Mouse (Mus musculus) brown adipose tissue, adult 24 weeks (tissue): ENCODE data around the gene Dph7. TPM values are rescaled to one million over a fixed set of nuclear protein-coding genes. Genes with fewer than 3 reads are reported as not detected.
A peak's percentile ranks its signal among the peaks of the same experiment; 100 is the strongest.
"Not testable (repeated sequence)": the region's sequence is repeated elsewhere in the genome, so short reads cannot be mapped to it uniquely, and the experiment has no call there.

Experiments used
- H3K27ac ChIP-seq: fragments of 200-500 bp; replicated peaks from 2 replicates; pipeline ENCODE4 v1.5.1; 2012; ENCODE audit warnings: low read depth, mild to moderate bottlenecking, low read length
- H3K4me1 ChIP-seq: fragments of 200-500 bp; 2 replicates; pipeline ENCODE4 v1.6.1; 2012; ENCODE audit warnings: low read length, mixed read lengths; ENCODE audit not compliant: control insufficient read depth, insufficient read depth, insufficient read length
- H3K4me3 ChIP-seq: fragments of 200-500 bp; 2 replicates; pipeline ENCODE4 v1.5.1; 2012; ENCODE audit warnings: low read depth, mild to moderate bottlenecking, low read length, moderate library complexity; ENCODE audit not compliant: insufficient read depth
- polyA plus RNA-seq: library from polyadenylated mRNA; stranded (reverse); fragments of >200 nt; gene quantifications from 2 replicates; pipeline ENCODE4 v1.2.4, GENCODE M21; 2012; ENCODE audit not compliant: missing spikeins, insufficient read depth, insufficient read length

The Dph7 gene
- polyA plus RNA-seq, 1 experiment, result 6.0 TPM

DNA sequence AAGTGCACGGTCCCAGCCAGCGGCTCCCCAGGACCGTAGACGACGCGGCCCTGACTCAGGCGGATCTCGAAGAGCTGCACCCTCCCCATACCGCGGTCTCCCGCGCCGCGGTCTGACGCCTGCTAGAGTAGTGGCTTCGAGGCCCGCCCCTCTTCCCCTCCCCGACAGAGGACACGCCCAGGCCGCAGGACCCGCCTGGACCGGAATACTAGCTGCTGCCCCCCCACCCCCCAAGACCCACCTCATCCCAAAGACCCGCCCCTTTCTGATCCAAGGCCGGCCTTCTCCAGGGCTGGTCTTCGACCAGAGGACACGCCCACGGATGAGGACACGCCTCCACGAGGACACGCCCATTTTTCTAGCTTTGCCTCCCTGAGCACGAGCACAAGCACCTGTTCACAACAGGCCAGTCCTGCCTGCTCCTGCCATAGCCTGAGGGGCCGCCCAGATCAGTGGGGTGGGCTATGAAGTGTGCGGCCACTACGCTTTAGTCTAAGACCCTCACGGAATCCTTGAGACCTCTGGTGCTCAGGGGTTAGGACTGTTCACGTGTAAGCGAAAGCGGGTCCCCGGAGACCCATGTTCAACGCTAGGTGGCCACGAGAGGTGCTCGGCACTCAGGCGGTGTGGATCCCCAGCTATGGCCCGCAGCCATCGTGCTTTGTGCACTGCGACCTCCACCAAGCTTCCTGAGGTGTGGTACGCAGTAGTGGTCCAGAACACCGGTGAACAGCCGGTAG, 27.0 kb upstream of the Dph7 start, which contains the start of gene Arrdc1:
TSS of gene Arrdc1 (minus strand) at position 196 of the 740 bp plus-strand sequence.
- Histone ChIP-seq H3K27ac (peak within 1 kb of the TSS; percentile 35; the same call in 1 of the 2 replicates), H3K4me3 (peak within 1 kb of the TSS; percentile 86), H3K4me1 (peaks cover 7% of the 10 kb centered on the region)

DNA sequence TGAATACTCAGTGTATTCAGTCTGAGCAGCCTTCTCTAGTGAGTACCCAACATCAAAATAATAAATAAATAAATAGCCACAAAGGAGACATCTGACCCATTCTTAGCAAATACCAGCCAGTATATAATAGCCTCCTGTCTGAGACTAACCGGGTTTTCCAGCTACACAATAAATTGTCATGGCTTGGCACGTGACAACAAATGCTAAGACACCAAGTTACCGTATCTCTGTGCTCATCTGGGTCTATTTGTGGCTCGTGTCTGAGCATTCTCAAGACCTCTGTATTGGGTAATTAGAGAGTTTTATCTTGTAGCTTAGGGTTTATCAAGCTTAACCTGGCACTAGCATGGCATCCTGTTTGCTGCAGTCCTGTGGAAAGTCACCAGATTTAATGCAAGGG, 20.1 kb upstream of the Dph7 start:
- H3K4me3 ChIP-seq, result no peak overlapping the region
- no peak overlapping the region for H3K27ac ChIP-seq
- H3K4me1 ChIP-seq, result no peaks in the 10 kb centered on the region

DNA sequence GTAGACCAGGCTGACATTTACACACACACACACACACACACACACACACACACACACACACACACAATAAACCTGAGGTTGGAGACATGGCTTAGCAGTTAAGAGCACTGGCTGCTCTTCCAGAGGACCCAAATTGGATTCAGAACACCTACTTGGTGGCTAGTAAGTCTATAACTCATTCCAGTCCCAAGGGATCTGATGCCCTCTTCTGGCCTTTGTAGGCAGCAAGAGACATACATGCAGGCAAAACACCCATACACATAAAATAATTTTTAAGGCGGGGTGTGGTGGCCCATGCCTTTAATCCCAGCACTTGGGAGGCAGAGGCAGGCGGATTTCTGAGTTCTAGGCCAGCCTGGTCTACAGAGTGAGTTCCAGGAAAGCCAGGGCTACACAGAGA, 17.9 kb upstream of the Dph7 start:
- not testable (repeated sequence) for H3K27ac ChIP-seq, H3K4me3 ChIP-seq, H3K4me1 ChIP-seq

DNA sequence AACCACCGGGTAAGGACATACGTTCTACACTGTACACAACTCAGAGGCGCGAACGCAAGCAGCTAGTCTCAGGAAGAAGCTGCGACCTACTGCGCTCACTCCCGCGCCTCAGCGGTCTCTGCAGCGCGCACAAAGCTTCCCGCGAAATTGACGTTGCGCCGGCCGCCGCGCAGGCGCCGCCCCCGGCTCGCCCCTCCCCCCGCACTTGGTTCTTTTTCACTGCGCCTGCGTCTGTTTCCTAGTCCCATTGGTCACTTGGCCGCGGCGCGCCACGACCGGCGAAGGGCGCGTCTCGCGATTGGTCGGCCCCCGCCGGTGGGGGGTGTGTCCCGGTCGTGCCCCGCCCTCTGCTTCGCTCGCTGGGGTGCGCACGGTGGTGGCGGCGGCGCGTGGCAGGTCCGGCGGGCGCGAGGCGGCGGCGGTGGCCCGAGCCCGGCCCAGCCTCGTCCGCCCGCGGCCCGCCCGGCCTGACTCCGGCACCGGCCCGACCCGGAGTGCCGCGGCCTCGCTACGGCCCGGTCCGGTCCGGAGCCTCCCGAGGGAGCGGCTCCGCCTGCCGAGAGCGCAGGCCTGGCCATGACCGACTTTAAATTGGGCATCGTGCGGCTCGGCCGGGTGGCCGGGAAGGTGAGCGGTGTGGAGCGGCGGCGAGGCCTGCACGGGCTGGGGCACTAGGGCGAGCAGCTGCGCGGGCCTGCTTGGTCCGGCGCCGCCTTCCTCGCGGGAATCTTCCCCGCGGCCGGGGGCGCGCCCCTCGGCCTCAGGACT, 12.6 kb upstream of the Dph7 start, which contains the start of gene Zmynd19:
TSS of gene Zmynd19 (plus strand) at position 372 of the 768 bp plus-strand sequence.
- Histone ChIP-seq H3K4me1 (0 out of 2 replicates have a peak, but pooled peaks cover 2% of the 10 kb centered on the region), H3K27ac (no peak within 1 kb of the TSS), H3K4me3 (peak within 1 kb of the TSS; percentile 82)

DNA sequence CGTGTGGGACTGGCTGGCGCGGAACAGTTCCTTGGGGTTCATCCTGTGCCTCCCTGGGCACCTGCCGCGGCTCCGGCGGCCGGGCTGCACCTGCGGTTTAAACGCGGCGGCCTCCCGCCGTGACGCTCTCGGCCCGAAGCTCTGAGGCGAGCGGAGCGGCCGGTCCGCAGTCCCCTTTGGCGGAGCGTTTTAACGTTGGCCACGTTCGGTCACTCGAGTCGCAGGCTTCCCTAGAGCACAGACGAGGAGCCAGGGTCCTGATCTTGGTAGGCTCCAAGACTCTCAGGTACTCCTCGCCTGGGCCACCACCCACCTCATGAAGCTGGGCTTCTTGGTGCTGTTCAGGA, 12.0 kb upstream of the Dph7 start:
- peak overlapping the region; percentile 82 for H3K4me3 ChIP-seq
- H3K4me1 ChIP-seq, result 0 out of 2 replicates have a peak, but pooled peaks cover 2% of the 10 kb centered on the region
- H3K27ac ChIP-seq, result no peak overlapping the region

DNA sequence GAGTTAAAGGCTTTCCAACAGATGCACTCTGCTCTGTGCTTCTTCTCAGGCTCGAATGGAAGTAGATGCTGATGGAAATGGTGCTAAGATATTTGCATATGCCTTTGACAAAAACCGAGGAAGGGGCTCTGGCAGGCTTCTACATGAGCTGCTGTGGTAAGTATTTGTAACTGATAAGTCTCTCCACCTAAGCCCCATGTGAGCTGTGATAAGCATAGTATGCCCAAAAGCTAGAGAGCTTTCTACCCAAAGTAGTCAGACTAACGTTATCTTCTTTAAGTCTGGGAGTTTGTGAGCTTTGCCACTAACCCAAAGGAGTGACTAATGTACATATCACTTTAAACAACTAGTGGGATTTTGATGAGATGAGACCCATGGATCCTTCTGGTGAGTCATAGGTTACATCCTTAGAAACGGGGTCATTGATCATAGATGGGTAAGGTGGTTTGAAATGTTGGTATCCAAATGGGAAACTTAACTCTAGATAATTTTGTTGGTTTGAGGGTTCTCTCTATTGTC, 9.6 kb upstream of the Dph7 start:
- H3K27ac ChIP-seq, result no peak overlapping the region
- 0 out of 2 replicates have a peak, but pooled peaks cover 2% of the 10 kb centered on the region for H3K4me1 ChIP-seq
- H3K4me3 ChIP-seq, result no peak overlapping the region

DNA sequence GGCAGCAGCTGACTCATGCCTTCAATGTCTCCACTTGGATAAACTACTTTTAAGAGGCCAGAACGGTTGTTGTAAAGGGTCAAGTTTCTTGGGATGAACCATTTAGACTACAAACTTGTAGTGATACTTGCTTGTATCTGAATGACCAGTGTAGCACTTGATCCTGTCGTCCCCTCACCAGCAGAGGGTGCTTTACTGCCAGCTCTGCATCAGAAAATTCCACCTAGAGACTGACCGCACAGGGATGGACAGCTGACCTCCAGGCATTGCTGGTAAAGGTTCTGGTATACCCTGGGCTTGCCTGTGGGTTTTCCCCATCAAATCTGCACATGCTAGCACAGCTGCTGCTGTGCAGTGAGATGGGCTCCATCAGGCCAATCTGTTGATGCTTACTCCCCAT, 1.3 kb upstream of the Dph7 start:
- Histone ChIP-seq H3K4me3 (no peak overlapping the region), H3K27ac (no peak overlapping the region), H3K4me1 (peaks cover 5% of the 10 kb centered on the region; the same call in 1 of the 2 replicates)

DNA sequence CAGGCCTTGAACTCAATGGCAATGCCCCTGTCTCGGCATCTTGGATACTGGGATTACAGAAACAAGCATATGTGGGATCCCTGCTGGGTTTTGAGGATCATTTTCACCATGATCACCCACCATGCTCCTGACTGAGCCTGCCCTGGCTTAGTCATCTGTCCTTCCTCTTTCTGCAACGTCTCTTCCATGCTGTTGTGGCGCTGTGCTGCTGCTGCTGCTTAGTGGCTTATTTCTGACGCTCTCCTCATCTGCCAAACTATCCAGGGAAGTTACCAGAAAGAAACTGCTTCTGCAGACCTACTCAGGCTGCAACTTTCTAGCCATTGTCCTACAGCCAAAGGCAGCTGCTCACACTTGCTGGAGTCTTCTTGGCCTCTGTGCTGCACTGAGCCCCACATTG, 8.2 kb downstream of the Dph7 start:
- no peak overlapping the region for H3K4me3 ChIP-seq
- H3K27ac ChIP-seq, result no peak overlapping the region
- H3K4me1 ChIP-seq, result peaks cover 3% of the 10 kb centered on the region; the same call in 1 of the 2 replicates

DNA sequence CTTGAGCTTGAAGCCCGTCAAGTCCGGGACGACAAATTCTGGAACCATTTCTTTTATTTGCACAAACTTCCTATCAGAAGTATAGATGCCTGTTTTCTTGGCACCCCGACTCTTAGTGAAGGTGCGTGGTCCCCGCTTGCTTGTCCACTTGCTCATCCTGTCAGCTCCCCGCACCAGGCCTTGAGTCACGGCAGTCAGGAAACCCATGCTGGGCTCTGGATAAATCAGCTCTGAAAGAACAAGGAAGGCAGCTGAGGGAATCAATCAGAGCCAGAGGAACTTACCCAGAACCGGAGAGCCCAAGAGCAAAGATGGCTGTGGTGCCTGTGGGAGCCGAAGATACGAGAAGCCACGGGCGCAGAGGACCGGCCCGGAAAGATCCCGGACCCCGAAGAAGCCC, 12.3 kb downstream of the Dph7 start:
- Histone ChIP-seq H3K27ac (peak overlapping the region; percentile 52), H3K4me3 (peak overlapping the region; percentile 81)
- H3K4me1 ChIP-seq, result not testable (repeated sequence)

DNA sequence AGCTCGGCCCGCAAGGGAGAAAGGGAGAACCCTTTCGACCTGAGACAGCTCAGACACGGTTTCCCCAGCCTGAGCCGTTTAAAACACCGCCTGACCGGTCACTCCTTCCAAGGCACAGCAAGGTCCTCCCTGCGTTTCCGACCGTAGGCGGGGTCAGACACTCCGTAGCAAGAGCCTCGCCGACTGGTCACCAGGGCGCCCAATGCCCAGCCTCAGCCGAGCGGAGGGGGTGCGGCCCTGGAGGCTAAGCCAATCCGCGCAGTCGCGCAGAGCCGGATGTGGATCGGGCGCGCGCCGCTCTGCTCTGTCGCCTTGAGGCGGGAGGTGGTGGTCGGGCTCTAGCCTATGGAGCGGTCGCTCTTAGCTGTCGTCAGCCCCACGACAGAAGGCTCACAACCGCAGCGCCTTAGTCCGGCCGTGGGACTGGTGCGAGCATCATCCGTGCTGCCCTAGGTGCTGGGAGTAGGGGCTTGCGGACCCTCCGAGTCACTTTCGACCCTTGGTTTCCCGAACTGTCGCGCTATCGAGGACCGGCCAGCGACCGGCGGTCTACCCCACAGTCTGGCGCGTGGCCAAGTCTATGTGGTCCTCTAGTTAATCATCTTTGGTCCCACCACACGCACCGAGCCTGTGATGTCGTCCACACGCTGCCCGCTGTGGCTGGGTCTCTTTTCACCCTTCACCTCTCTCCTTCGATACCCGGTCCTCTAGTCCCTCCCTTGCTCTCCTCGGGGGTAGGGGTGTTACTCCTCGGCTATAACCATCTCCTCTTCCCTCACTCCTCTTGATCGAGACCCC, 12.9 kb downstream of the Dph7 start, which contains the start of gene Mrpl41:
TSS of gene Mrpl41 (minus strand) at position 193 of the 798 bp plus-strand sequence.
- H3K4me1 ChIP-seq, result peaks cover 6% of the 10 kb centered on the region; the same call in 1 of the 2 replicates
- H3K27ac ChIP-seq, result peak within 1 kb of the TSS; percentile 66
- H3K4me3 ChIP-seq, result peak within 1 kb of the TSS; percentile 81

DNA sequence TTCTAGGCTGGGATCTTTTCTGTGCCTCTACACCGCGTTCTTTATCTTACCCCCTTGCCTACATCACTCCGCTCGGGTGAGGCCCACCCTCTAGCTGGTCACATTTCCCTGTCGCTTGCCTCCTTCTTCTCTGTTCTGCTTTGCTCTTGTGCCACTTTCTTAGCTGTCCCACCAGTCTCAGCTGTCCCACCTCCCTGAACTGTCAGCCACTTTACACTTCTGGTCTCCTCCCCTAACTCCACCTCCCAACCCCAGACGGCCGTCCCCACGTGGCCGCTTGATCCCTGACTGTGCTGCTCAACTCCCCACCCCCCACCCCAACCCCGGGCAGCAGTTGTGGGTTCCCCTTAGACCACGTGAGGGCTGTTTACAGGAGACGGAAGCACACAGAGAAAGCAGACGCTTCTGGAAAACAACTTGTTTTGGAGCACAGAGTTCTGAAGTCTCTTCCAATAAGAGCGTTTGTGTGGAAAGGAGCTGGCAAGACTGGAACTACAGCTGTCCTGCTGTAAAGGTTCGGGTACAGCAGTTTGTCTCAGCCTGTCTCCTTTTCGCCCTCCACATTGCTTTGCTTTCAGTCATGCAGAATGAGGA, 13.6 kb downstream of the Dph7 start, which contains the start of gene Pnpla7:
TSS of gene Pnpla7 (plus strand) at position 330 of the 594 bp plus-strand sequence.
- Histone ChIP-seq H3K4me3 (peak within 1 kb of the TSS; percentile 81), H3K27ac (peak within 1 kb of the TSS; percentile 66), H3K4me1 (peaks cover 6% of the 10 kb centered on the region; the same call in 1 of the 2 replicates)

DNA sequence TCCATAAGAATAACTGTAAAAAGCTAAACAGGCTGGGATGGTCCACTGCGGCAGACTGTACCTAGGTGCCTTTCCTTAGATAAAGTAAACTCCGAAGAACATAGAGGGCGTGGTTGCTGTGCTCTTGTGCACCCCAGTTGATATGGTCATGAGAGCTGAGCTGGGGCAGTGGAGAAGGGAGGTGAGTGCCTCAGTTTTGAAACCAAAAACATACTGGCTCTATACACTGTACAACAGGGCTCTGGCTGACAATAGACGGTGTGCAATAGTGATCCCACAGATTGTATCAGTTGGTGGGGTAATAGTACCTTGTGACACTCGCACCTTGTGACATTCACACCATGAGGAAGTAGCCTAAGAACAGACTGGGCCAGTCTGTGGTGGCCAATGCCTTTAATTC, 14.8 kb downstream of the Dph7 start:
- peaks cover 6% of the 10 kb centered on the region; the same call in 1 of the 2 replicates for H3K4me1 ChIP-seq
- H3K4me3 ChIP-seq, result no peak overlapping the region
- H3K27ac ChIP-seq, result no peak overlapping the region

DNA sequence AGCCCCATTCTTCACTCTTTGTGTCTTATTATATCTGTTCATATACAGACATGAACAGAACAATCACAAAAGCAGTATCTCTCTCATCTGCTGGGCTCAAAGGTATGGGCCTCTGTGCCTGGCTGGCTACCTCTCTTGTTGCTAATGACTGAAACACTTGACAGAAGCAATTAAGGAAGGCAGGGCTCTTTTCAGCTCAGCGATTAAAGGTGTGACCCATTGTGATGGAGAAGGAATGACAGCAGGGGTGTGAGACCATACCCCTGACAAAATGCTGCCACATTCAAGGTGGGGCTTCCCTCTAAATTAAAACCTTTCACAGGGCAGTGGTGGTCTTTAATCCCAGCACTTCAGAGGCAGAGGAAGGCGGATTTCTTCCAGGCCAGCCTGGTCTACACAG, 25.6 kb downstream of the Dph7 start:
- H3K4me1 ChIP-seq, result no peaks in the 10 kb centered on the region
- no peak overlapping the region for H3K4me3 ChIP-seq
- no peak overlapping the region for H3K27ac ChIP-seq

DNA sequence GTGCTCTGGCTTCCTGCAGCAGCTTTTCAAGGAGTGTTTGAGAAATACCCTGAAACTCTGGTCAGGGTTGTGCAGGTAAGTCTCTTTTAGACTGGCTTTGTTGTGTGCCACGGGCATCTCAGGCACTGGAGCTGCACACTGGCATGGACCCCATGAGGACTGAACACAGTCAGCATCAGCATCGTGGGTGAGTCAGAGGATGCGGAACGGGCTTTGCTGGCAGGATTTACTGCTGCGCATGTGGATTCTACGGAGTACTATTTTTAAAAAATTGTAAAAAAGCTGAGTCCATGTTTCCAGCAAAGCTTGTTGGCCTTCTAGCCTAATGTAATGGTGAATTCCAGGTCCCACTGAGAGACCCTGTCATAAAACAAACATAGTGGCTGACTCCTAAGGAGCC, 33.1 kb downstream of the Dph7 start:
- no peak overlapping the region for H3K4me3 ChIP-seq
- no peaks in the 10 kb centered on the region for H3K4me1 ChIP-seq

More for the DNA sequence above, 33.1 kb downstream of the Dph7 start:
- H3K27ac ChIP-seq, result no peak overlapping the region
